Mouse (Mus musculus): ENCODE results near the gene Dpp7. TPM values are rescaled to one million over a fixed set of nuclear protein-coding genes. Genes with fewer than 3 reads are reported as not detected.

The Dpp7 gene
- total RNA-seq, 4 experiments from 2014 or later = 39.8 to 59.1 (median 45.7) TPM

- no peak for DNase-seq
These were observed 46.0 kb downstream of the Dpp7 start for GRCm38 (mm10) chr2:25310180-25310579.

DNA sequence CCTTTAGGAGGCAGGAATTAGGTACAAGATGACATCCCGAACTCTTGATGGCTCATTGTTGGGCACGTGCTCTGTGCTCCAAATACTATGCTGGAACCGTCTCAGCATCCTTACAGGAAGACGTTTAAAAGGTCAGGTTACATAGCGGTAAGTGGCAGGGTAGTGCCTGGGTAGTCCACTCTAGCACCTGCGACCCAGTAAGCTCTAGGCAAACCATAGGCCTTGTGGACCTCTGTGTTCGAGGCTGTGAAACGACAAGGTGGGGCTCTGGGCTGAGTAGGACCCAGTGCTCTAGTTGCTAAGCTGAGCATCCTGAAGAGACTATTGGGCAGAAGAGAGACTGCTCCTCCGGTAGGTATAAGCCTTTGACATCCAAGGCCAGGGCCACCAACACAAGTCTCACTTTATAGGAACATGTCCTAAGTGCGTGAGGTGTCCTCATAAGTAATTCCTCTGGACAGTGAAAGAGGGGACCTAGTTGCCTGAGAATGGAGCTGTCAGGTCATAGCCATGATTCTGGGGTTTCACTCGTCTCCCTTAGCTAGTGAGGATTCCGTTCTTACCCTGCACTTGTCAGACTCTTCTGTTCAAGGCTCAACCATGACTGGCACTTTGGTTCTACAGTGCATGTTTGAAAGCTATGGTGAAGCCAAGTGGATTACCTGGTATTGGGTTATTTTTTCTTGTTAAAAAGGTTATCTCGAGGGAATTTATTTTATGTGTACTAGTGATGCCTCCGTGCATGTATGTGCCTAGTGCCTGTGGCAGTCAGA lies 50.4 kb downstream of the Dpp7 start:
- DNase-seq = no peak

DNA sequence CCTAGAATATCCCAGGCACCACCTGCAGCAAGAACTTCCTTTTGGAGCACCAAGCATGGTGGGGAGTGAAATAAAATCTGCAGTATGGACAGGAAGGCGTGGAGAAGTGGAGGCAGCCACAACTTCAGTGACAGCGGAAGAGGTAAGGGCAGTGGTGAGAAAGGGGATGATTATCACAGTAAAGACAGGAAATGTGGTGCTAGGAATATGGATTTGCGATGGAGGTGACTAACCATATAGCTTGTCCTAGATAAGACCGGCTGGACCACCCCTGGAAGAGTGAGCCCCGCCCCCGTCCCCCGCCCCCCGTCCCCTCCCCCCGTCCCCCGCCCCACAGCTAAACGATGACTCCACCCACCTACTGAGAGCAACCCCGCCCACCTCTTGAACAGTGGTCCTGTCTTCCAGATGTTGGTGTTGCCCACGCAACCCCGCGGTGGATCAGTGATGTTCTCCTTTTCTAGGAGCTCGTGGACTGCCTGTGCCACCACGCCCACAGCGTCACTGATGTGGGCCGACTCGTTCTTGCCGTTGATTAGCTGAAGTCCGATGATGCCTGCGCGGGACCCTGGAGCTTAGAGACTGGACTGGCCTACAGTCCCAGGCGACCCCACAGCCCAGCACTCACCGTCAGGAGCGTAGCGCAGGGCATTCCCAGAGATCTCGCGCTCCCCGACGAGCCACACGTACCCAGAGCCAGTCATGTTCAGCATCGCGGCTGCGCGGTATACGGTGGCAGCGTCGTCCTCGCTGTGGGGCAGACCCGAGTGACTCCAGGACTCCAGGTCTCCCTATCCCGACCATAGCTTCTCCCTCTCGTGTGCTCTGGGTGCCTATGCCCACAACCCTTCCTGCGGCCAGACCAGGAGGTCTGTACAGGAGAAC lies 51.3 kb downstream of the Dpp7 start:
- DNase-seq = no peak

DNA sequence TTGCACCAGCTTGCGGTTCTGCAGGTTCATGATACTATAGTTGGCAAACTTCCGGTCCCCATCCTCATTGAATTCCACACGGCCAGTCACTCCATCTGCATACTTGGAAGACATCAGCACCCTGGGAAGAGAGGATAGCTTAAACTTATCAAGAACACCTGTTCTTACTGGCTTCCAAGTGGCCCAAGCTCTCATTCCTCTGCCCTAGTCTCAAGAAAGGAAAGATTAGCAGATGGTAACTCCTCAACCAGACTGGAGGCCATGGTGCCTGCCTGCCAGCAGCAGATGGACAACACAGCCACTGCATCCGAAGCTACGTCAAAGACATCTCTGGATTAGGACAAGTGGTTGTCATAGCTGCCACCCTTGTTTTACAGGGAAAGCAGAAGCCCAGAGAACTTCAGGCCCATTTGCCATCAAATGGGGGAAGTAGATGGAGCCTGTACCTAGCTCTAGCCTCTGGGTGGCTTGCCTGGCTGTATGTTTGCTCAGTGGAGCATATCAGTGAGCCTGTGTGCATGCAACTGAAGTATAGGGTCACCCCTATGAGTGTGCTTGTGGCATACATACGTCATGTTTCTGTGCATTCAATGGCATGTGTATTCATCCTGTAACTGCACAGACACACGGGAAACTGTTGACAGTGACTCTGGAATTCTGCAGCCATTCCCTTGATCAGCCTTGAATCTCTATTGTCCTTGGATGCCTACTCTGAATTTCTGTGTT lies 52.1 kb downstream of the Dpp7 start:
- DNase-seq = no peak

GRCm38 (mm10) chr2:25303452-25303851 lies 52.7 kb downstream of the Dpp7 start:
- no peak for DNase-seq

Other genes with a start within 250 kb of the Dpp7 start
- gene Nrarp, start 175.6 kb downstream of the Dpp7 start, total RNA-seq (2022) = 1 to 10 TPM; 2.4 to 3.5 (median 2.7) TPM
- 10 to 100 TPM; 27.4 to 35.0 (median 31.7) TPM for gene Tor4a, start 159.5 kb downstream of the Dpp7 start, total RNA-seq (2022)
- gene Nelfb, start 144.9 kb downstream of the Dpp7 start, total RNA-seq (2022) = 10 to 100 TPM; 59.6 to 74.9 (median 68.6) TPM
- gene Stpg3, start 141.7 kb downstream of the Dpp7 start, total RNA-seq (2022) = not detected
- gene Fam166a, start 137.6 kb downstream of the Dpp7 start, total RNA-seq (2022) = under 1 TPM in 1 of 4 experiments, not detected in 3; 0.27 TPM
- 100 to 1,000 TPM; 150 to 307 (median 222) TPM for gene Tubb4b, start 131.7 kb downstream of the Dpp7 start, total RNA-seq (2022)
- gene Slc34a3, start 122.0 kb downstream of the Dpp7 start, total RNA-seq (2022) = not detected
- gene Rnf224, start 119.6 kb downstream of the Dpp7 start, total RNA-seq (2022) = not detected
- gene Rnf208, start 114.1 kb downstream of the Dpp7 start, total RNA-seq (2022) = 10 to 100 TPM; 10.3 to 18.0 (median 12.3) TPM
- not detected for gene Cysrt1, start 113.9 kb downstream of the Dpp7 start, total RNA-seq (2022)
- 1 to 10 TPM; 2.2 to 8.9 (median 6.1) TPM for gene AL732309.1, start 109.5 kb downstream of the Dpp7 start, total RNA-seq (2022)
- 10 to 100 TPM; 28.4 to 43.0 (median 31.5) TPM for gene Tmem203, start 100.9 kb downstream of the Dpp7 start, total RNA-seq (2022)
- gene Tprn, start 93.7 kb downstream of the Dpp7 start, total RNA-seq (2022) = 10 to 100 TPM; 10.3 to 14.5 (median 11.1) TPM
- gene Ssna1, start 83.9 kb downstream of the Dpp7 start, total RNA-seq (2022) = 10 to 100 TPM; 44.4 to 48.7 (median 47.0) TPM
- gene Anapc2, start 83.9 kb downstream of the Dpp7 start, total RNA-seq (2022) = 100 to 1,000 TPM in 3 of 4 experiments, 10 to 100 TPM in 1; 94.6 to 118 (median 102) TPM
- not detected for gene Tmem210, start 68.2 kb downstream of the Dpp7 start, total RNA-seq (2022)
- not detected for gene Lrrc26, start 66.4 kb downstream of the Dpp7 start, total RNA-seq (2022)
- gene Grin1, start 37.2 kb downstream of the Dpp7 start, total RNA-seq (2022) = 10 to 100 TPM; 13.0 to 21.3 (median 17.8) TPM
- 10 to 100 TPM; 66.5 to 71.9 (median 67.6) TPM for gene Man1b1, start 24.0 kb downstream of the Dpp7 start, total RNA-seq (2022)
- gene Uap1l1, start 9.3 kb upstream of the Dpp7 start, total RNA-seq (2022) = 10 to 100 TPM; 29.5 to 48.3 (median 31.5) TPM
- under 1 TPM in 3 of 4 experiments, not detected in 1; 0.31 to 0.71 (median 0.61) TPM for gene Sapcd2, start 16.0 kb upstream of the Dpp7 start, total RNA-seq (2022)
- gene Entpd2, start 39.5 kb upstream of the Dpp7 start, total RNA-seq (2022) = 1 to 10 TPM; 3.1 to 9.7 (median 5.1) TPM
- gene Npdc1, start 43.0 kb upstream of the Dpp7 start, total RNA-seq (2022) = 100 to 1,000 TPM; 148 to 171 (median 163) TPM
- gene Fut7, start 66.9 kb upstream of the Dpp7 start, total RNA-seq (2022) = under 1 TPM in 1 of 4 experiments, not detected in 3; 0.13 TPM
- gene Abca2, start 72.3 kb upstream of the Dpp7 start, total RNA-seq (2022) = 10 to 100 TPM; 48.9 to 73.0 (median 57.5) TPM
- gene Clic3, start 100.5 kb upstream of the Dpp7 start, total RNA-seq (2022) = not detected
- 10 to 100 TPM; 32.4 to 68.2 (median 43.4) TPM for gene Paxx, start 104.7 kb upstream of the Dpp7 start, total RNA-seq (2022)
- gene Ptgds, start 113.7 kb upstream of the Dpp7 start, total RNA-seq (2022) = 10 to 100 TPM in 1 of 4 experiments, 1 to 10 TPM in 3; 3.2 to 10.5 (median 4.4) TPM
- not detected for gene Lcn12, start 137.6 kb upstream of the Dpp7 start, total RNA-seq (2022)
- 100 to 1,000 TPM in 3 of 4 experiments, 10 to 100 TPM in 1; 82.5 to 114 (median 107) TPM for gene Fbxw5, start 144.4 kb upstream of the Dpp7 start, total RNA-seq (2022)
- gene C8g, start 145.4 kb upstream of the Dpp7 start, total RNA-seq (2022) = 1 to 10 TPM in 3 of 4 experiments, under 1 TPM in 1; 0.70 to 2.3 (median 1.6) TPM
- 10 to 100 TPM; 22.6 to 35.3 (median 30.6) TPM for gene Traf2, start 190.6 kb upstream of the Dpp7 start, total RNA-seq (2022)
- 100 to 1,000 TPM; 149 to 331 (median 215) TPM for gene Edf1, start 201.5 kb upstream of the Dpp7 start, total RNA-seq (2022)
- 10 to 100 TPM in 1 of 4 experiments, 1 to 10 TPM in 3; 1.4 to 11.0 (median 4.0) TPM for gene Mamdc4, start 218.5 kb upstream of the Dpp7 start, total RNA-seq (2022)
- gene Phpt1, start 218.9 kb upstream of the Dpp7 start, total RNA-seq (2022) = 10 to 100 TPM; 61.3 to 76.9 (median 66.1) TPM
- gene Ajm1, start 225.4 kb upstream of the Dpp7 start, total RNA-seq (2022) = 1 to 10 TPM; 1.6 to 4.8 (median 3.8) TPM